In the genomic region with DNA sequence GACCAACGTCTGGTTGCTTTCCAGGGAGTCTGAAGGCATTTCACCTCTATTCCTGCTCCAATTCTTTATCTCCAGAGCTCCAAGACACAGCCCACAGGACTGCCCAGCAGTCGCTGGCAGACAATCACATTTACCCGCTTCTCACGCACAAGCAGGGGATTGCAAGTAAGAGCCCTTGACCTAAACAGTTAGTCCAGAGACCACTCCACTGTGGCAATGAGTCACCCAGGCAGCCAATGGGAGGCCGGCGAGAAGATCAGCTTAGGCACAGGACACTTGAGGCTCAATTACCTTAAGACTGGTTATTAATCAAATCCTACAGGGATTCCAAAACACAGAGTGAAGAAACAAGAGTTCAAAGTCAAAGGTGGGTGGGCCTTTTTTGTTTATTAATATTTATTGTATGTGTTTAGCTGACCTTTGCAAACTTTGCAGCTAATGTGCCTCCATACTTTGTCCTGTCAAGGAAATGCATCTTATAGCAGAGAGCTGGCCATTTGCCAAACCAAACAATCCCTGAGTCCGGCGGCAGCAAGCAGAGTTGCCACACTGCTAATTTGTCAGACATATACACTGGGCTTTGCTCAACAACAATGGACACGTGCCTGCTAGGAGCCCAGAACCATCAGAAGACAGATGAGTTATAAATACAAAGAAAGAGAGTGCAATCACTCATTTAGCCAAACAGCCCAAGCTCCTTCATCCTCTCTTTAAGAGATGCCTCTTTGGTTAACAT, we compare ENCODE assay signal across 11 mouse cellular contexts.
DNase-seq lines count a peak whose midpoint lies in the region; ATAC-seq lines count a peak whose summit lies in the region.
"Had no signal": no experiment of that assay in that cellular context is flagged by ENCODE, and none has a peak within 500 bp of the region (broad histone marks: within the 10 kb centered on the region; RNA-seq: fewer than 3 reads in every experiment).

No protein-coding gene starts in this region.

- peak; percentile 66; the same call in 1 of the 2 replicates for ATAC-seq in kidney, embryonic 14.5 days (ENCODE audit: low FRiP score, low TSS enrichment)
- ATAC-seq in liver, embryonic 16.5 days (ENCODE audit: low read depth) = peak; percentile 35

- H3K9ac ChIP-seq in kidney, embryonic 14.5 days (ENCODE audit: low read depth, low read length) = no peak overlapping the region
- no peak overlapping the region for H3K9ac ChIP-seq in liver, embryonic 16.5 days (ENCODE audit: low read depth, low read length)
- H3K9ac ChIP-seq: forebrain, embryonic 12.5 days; neural tube, embryonic 12.5 days had no signal

- no peaks in the 10 kb centered on the region for H3K9me3 ChIP-seq in kidney, embryonic 14.5 days (ENCODE audit: control insufficient read depth, low read length)
- H3K9me3 ChIP-seq in liver, embryonic 16.5 days (replicated peaks; ENCODE audit: control insufficient read depth, low read length) = no peaks in the 10 kb centered on the region
- H3K9me3 ChIP-seq: forebrain, embryonic 12.5 days; neural tube, embryonic 12.5 days had no signal

- H3K4me3 ChIP-seq in kidney, embryonic 14.5 days (ENCODE audit: low read length) = no peak overlapping the region
- H3K4me3 ChIP-seq in liver, embryonic 16.5 days (ENCODE audit: low read depth, low read length) = no peak overlapping the region
- H3K4me3 ChIP-seq: forebrain, embryonic 12.5 days; neural tube, embryonic 12.5 days had no signal

- H3K4me2 ChIP-seq in kidney, embryonic 14.5 days (replicated peaks; ENCODE audit: low read depth, low read length) = no peak overlapping the region
- no peak overlapping the region for H3K4me2 ChIP-seq in liver, embryonic 16.5 days (ENCODE audit: low read depth, low read length)
- H3K4me2 ChIP-seq: forebrain, embryonic 12.5 days; neural tube, embryonic 12.5 days had no signal

- H3K27me3 ChIP-seq in kidney, embryonic 14.5 days (ENCODE audit: control insufficient read depth, insufficient read depth, low read length) = no peaks in the 10 kb centered on the region
- no peaks in the 10 kb centered on the region for H3K27me3 ChIP-seq in liver, embryonic 16.5 days (ENCODE audit: control insufficient read depth, insufficient read depth, low read depth, low read length)
- H3K27me3 ChIP-seq: forebrain, embryonic 12.5 days; neural tube, embryonic 12.5 days had no signal

- no peaks in the 10 kb centered on the region for H3K36me3 ChIP-seq in kidney, embryonic 14.5 days (ENCODE audit: control insufficient read depth, insufficient read depth, low read length)
- no peaks in the 10 kb centered on the region for H3K36me3 ChIP-seq in liver, embryonic 16.5 days (ENCODE audit: control insufficient read depth, insufficient read depth)
- H3K36me3 ChIP-seq: forebrain, embryonic 12.5 days; neural tube, embryonic 12.5 days had no signal

- H3K4me1 ChIP-seq in kidney, embryonic 14.5 days (ENCODE audit: control insufficient read depth, insufficient read depth, low read length) = peaks cover 17% of the 10 kb centered on the region; the same call in 1 of the 2 replicates
- H3K4me1 ChIP-seq in liver, embryonic 16.5 days (ENCODE audit: control insufficient read depth, low read depth, low read length) = no peaks in the 10 kb centered on the region
- H3K4me1 ChIP-seq: neural tube, embryonic 12.5 days had no signal

- no peak overlapping the region for H3K27ac ChIP-seq in kidney, embryonic 14.5 days (ENCODE audit: low read depth, low read length)
- H3K27ac ChIP-seq in liver, embryonic 16.5 days (ENCODE audit: low read length) = no peak overlapping the region
- H3K27ac ChIP-seq: forebrain, embryonic 12.5 days; neural tube, embryonic 12.5 days had no signal

- 33% methylated on average over 9 of the region's 9 CpGs for WGBS in kidney, embryonic 14.5 days
- 56% methylated on average over 9 of the region's 9 CpGs for WGBS in liver, embryonic 16.5 days (ENCODE audit: insufficient replicate concordance)

- DNase-seq in adrenal gland, postnatal 25 days = peak; percentile 3
- no peak for DNase-seq in adrenal gland, adult 8-10 months
- DNase-seq in kidney, postnatal 36 days = no peak
- peak; percentile 83 for DNase-seq in 3T3-L1 (ENCODE audit: low read depth, low spot score)
- DNase-seq in right cerebral cortex, postnatal 14 days = no peak
- DNase-seq in right cerebral cortex, postnatal 4 days = no peak
- DNase-seq: spleen, adult 18-20 months had no signal

Comparison
In these comparisons a context has a peak if more than half of its experiments do, and no peak if none do; other contexts are left out.
1. DNase-seq: peak in adrenal gland, postnatal 25 days (single experiment) and 3T3-L1 (single experiment); none in adrenal gland, adult 8-10 months (single experiment), kidney, postnatal 36 days (0 of 2), right cerebral cortex, postnatal 14 days (single experiment) and right cerebral cortex, postnatal 4 days (single experiment).